Mouse (Mus musculus): ENCODE results near the gene Gucd1.
A peak's percentile ranks its signal among the peaks of the same experiment; 100 is the strongest.
"Not testable (repeated sequence)": the region's sequence is repeated elsewhere in the genome, so short reads cannot be mapped to it uniquely, and the experiment has no call there.

Gene Gucd1

GRCm38 (mm10) chr10:75458329-75458728 lies 59.4 kb downstream of the Gucd1 start:
- no peak for DNase-seq

DNA sequence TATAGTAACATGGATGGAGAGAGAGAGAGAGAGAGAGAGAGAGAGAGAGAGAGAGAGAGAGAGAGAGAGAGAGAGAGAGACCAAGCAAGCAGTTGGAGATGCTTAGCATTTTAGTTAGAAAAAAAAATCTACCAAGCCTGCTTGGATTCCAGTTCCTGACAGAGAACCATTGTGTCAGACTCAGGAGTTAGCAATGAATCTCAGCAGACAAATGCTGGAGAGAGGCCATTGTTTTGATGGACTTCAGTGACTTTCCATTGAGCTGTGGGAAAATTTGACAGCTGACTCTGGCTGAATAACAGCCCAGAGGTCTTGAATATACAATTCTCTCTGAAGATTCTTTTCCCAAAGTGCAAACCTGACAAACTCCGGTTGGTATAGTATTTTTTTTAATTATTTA lies 59.9 kb downstream of the Gucd1 start:
- DNase-seq, result no peak

- DNase-seq, result not testable (repeated sequence)
Measured at GRCm38 (mm10) chr10:75456061-75456831, 61.5 kb downstream of the Gucd1 start.

GRCm38 (mm10) chr10:75451036-75451786 lies 66.6 kb downstream of the Gucd1 start:
- DNase-seq, result peak; percentile 39 to 54

DNA sequence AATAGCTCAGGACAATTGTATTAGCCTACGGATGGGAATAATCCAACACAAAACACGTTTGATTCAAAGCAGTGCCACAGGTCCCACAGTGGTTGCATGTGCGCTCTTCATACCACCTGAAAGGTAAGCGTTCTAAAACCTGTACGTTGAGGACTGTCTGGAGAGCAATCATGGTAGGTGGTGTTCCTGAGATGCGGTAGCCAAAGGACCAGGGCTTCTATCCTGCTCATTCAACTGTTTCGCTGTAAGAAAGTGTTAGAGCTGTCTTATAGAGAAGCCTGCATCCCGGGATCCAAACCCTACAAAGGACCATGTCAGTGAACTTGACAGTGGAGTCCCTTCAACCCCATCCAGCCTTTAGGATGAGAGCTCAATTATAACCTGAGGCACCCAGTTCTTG lies 67.4 kb downstream of the Gucd1 start:
- no peak for DNase-seq

DNA sequence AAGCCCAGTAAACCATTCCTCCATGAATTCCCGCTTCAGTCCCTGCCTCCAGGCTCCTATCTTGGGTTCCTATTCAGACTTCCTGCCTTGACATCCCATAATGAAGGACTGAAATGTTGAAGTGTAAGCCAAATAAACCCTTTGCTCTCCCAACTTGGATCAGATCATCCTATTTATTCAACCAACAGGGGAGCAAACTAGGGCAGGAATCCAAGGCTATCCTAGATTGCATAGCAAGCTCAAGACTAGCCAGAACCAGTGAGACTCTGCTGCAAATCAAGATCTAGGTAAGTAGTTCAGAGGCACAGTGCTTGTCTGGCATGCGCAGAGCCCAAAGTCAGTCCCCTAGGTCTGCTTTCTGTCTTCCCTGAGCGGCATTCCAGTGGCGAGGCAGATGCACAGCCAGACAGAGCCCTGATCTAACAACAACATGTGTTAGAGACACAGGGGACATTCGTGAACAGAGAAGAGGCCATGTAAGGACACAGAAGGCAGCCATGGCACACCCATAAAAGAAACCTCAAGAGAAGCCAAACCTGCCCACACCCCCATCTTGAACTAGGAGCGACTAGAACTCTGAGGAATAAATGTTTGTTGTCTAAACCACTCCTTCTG lies 68.9 kb downstream of the Gucd1 start:
- DNase-seq, result no peak

DNA sequence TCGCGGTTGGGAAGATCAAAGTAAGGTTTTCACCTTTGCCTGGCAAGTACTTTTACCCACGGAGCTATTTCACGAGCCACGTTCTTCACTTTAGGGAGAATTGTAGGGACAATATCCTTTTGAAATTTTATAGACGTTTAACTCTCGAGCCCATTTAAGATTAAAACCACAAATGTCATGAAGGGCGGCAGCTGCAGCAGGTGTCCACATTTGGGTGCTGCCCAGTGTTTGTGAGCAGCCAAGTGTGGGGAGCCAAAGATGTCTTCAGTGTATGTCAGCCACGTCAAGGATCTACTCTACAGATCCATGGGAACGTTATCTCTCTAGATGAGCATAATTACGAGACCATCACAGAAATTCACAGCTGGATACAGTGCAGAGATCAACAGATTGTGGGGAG lies 70.3 kb downstream of the Gucd1 start:
- DNase-seq, result no peak

- no peak for DNase-seq
Measured at GRCm38 (mm10) chr10:75446501-75447083, 71.2 kb downstream of the Gucd1 start.

- DNase-seq, result no peak
Measured at GRCm38 (mm10) chr10:75445030-75445429, 72.7 kb downstream of the Gucd1 start.

DNA sequence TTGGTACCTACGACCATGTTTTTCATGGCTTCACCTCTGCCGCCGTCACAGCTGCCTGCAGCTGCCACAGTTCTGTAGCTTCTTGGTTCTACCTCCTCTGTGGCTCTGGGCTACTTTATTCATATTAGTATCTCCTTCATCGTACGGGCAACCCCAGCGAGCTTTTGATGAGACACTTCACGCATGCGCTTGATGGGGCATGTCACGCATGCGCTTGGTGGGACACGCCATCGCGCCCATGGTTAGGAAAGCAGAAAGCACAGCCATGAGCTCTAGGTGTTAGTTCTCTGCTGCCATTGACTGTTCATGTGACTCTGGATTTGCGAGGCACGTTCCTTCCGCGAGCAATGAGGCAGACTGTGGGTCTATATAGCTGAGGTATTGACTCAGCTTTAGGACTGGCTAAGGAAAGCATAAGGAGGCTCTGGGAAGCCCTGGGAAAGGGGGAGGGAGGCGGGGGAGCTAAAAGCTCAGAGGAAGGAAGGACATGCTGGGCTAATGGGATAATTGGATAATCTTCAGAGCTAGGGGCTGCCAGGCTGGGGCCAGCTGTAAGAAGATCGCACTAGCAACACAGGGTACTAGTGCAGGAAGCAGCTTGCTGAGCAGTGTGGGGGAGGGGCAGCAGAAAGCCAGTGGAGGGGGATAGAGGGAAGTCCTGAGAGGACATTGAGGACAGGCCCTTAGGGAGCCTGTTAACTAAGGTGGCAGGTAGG lies 73.5 kb downstream of the Gucd1 start:
- no peak for DNase-seq

DNA sequence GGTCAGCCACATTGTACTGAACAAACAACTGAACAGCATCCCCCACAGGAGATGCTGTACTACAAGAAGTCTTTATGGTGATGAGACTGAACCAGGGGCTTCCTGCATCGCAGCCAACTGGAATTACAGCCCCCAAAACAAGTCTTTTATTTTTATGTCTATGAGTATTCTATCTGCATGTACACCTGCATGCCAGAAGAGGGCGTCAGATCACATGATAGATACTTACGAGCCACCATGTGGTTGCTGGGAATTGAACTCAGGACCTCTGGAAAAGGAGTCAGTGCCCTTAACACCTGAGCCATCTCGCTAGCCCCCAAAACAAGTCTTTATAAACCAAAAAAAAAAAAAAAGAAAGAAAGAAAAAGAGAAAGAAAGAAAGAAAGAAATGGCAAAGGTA lies 74.8 kb downstream of the Gucd1 start:
- DNase-seq, result no peak

- no peak for DNase-seq
Measured at GRCm38 (mm10) chr10:75441800-75442199, 76.0 kb downstream of the Gucd1 start.

DNA sequence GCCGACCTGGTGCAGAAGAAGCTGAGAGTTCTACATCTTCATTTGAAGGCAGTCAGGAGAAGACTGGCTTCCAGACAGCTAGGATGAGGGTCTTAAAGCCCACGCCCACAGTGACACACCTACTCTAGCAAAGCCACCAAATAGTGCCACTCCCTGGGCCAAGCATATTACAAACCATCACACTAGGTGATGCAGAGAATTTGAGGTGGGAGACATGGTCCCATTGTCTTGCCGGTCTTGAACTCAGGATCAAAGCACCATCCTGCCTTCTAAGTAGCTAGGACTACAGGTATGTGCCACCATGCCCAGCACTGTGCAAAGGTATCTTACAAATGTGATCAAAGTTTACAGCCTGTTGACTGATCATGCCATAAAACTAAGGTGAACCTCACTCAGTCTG lies 77.0 kb downstream of the Gucd1 start:
- DNase-seq, result no peak

DNA sequence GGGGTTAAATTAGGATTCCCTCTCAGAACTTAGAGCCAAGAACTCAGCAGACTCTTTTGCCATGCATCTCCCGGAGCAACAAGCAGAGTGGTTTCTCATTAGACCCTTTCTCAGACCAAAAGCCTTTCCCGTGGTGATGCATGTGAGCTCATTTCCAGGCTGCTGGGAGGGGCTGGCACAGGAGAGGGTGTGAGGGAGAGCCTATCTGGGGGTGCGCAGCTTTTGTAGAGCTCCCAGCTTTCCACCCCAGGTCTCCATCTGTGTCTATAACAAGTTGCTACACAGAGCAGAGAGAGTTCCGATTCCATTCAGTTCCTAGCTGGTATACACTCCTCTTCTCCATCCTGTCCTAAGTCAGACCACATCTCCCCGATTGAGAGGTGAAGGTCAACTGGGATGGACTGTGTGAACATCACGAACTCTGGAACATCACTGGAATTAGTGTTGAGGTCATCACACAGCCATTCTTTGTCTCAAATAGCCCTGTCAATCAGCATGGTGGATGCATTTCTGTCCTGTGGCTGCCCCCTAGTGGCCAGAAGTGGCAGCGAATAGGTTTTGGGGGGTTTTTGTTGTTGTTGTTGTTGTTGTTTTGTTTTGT lies 78.5 kb downstream of the Gucd1 start:
- peak; percentile 18 to 59 for DNase-seq

DNA sequence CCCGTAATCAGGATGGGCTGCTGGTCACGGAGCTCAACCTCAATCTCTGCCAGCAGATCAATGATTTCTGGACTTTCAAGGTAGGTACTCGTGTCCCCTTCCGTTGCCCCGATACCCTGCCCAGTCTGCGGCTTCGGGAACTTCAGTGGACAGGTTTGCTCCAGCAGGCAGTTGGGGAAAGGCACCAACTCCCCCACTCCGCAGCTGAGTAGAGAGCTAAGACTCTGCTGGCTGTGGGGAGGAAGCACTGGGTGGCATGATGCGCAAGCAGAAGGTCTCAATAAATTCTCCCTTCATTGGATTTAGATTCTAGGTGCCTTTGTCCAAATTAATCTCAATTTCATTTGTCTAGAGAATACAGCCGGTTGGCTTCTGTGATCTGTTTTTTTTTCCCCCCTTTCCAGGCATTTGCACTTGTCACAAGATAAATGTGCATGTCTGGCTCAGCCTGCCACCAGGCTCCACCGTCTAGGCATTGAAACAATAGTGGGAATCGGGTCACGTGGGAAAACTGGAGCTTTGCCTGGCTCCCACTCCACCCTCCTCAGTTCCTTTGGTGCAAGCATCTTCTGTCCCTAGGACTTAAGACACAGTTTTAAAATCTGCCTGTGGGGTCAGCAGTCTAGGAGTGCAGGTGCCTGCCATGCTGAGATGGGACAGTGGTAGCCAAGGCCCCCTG lies 79.5 kb downstream of the Gucd1 start:
- DNase-seq, result no peak

DNA sequence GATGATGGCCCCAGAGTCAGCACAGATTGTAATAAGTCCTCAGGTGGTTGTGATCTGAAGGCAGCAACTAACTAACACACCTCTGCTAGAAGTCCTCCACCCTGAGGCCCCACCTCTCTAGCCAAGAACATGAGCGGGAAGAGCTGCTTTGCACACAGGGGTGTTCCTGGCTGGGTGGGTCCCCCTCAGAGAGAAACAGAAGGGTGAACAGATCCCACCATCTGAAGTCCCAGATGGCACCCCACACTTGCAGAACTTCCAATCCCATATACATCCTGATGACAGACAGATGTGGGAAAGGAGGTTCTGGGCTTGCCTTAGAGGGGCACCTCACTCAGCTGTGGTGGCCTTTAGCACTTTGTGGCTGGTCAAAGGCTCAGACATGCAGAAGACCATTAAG lies 80.5 kb downstream of the Gucd1 start:
- DNase-seq, result no peak

DNA sequence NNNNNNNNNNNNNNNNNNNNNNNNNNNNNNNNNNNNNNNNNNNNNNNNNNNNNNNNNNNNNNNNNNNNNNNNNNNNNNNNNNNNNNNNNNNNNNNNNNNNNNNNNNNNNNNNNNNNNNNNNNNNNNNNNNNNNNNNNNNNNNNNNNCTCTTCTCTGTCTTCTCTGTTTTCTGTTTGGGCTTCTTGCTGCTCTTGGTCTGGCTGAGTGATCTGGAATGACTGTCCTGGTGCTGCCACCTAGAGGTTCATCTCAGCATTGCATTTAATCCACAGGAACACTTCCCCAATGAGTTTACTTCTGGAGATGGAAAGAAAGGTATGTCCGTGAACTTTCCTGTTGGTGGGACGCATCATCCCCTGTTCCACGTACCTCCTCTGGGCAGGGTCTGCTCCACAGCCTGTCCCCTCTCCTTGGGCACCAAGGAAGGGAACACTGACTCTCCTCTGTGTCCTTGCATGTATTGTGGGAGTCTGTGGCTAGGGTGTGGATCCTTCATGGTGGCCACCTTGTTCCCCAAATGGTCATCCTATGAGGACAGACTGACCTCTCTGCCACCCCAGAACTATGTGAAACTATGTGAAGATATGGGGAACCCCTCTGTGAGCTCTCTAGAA lies 81.1 kb downstream of the Gucd1 start:
- peak; percentile 83 to 89 for DNase-seq

- no peak for DNase-seq
Measured at GRCm38 (mm10) chr10:75430633-75431032, 87.1 kb downstream of the Gucd1 start.

DNA sequence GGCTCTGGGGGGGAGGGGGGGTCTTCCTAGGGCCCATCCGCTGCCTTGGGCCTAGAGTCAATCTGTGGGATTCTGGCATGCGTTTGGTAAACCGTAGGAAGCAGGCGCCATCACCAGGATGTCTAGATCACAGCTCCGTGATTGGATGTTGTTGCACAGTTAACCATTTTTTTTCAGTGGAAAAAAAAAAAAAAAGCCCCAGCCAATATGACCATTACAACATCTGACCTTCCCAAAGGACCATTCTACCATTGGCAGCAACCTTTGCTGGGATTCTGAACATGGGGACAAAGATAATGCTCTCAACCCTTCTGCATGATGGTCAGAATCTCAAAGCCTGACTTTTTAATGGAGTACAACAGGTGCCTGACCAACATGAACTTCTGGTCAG lies 87.6 kb downstream of the Gucd1 start:
- no peak for DNase-seq

DNA sequence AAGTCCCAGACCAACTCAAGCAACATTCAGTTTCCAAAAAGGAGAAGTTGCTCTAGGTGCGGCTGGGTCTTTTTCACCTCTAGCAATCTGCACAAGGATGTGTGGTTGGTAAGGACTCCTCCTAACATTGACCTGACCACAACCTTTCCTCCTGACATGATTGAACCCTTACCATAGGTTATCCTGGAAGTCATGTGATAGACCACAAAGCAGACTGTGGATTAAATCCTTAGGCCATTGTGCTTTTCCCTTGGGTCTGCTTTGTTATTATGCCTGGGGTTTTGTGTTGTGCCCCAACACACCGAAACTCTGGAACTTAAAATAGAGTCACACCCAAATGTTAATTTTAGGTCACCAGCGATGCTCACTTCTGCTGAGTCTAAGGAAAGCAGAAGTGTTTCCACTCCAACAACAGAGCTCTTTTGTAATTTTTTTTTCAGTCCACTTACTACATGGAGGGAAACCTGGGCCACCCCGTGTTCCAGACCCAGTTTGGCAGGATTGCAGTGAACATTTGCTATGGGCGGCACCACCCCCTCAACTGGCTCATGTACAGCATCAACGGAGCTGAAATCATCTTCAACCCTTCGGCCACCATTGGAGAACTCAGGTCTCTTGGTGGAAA lies 88.1 kb downstream of the Gucd1 start:
- DNase-seq, result peak in 1 of 2 experiments; percentile 13

GRCm38 (mm10) chr10:75429004-75429380 lies 88.8 kb downstream of the Gucd1 start:
- DNase-seq, result no peak

All from cerebellum, adult 18-20 months (tissue).